In the genomic region with DNA sequence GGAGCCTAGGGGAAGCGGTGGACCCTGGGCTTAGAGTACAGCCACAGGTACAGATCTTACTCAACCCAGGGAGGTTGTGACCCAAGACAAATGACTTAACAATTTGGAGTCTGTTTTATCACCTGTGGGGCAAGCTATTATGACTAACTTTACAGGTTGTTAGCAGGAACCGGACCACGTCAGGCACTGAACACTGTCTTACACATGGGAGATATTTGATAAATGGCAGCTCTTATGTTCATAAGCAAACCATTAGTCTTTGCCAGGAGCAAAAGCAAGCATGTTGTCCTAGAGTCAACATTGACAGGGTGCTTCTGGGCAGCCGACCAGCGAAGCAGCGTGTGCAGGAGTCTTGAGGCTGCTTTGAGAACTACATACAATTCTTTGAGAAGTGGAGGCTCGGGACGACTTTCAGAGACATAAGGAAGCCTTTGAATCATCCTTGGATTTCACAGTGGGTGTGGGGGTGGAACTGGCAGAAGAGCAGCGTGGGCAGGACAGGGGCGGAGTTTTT, we compare ENCODE assay signal across 11 mouse cellular contexts. TPM values are rescaled to one million over a fixed set of nuclear protein-coding genes. Genes with fewer than 3 reads are reported as not detected.
DNase-seq lines count a peak whose midpoint lies in the region; ATAC-seq and TF ChIP-seq lines count a peak whose summit lies in the region.
"Had no signal": no experiment of that assay in that cellular context is flagged by ENCODE, and none has a peak within 500 bp of the region (broad histone marks: within the 10 kb centered on the region; RNA-seq: fewer than 3 reads in every experiment).

No protein-coding gene starts in this region.

- 78% methylated on average over 10 of the region's 10 CpGs for WGBS in midbrain, postnatal 0 days
- 86% methylated on average over 10 of the region's 10 CpGs for WGBS in midbrain, embryonic 14.5 days
- WGBS in lung, embryonic 16.5 days = 36% methylated on average over 10 of the region's 10 CpGs
- WGBS in stomach, postnatal 0 days = 28% methylated on average over 10 of the region's 10 CpGs
- WGBS in midbrain, embryonic 16.5 days = 84% methylated on average over 10 of the region's 10 CpGs
- 87% methylated on average over 10 of the region's 10 CpGs for WGBS in midbrain, embryonic 10.5 days

- ATAC-seq in midbrain, postnatal 0 days (ENCODE audit: low FRiP score) = no peak
- ATAC-seq in midbrain, embryonic 14.5 days (ENCODE audit: low FRiP score, low TSS enrichment) = no peak
- ATAC-seq in lung, embryonic 16.5 days (ENCODE audit: low read depth) = peak; percentile 41
- peak; percentile 92 for ATAC-seq in stomach, postnatal 0 days (ENCODE audit: low FRiP score, low TSS enrichment)
- ATAC-seq in midbrain, embryonic 16.5 days = no peak

- TF ChIP-seq CTCF in midbrain, postnatal 0 days (IDR thresholded peaks at IDR 0.05) = no peak
- 0 out of 2 replicates have a peak, but pooled peaks have one; percentile 22 for TF ChIP-seq CTCF in layer of hippocampus, adult 2 months (conservative IDR thresholded peaks at IDR 0.05)
- peak; percentile 44 for TF ChIP-seq CTCF in stomach, postnatal 0 days (IDR thresholded peaks at IDR 0.05; ENCODE audit: low read depth)

- no peaks in the 10 kb centered on the region for H3K9me3 ChIP-seq in midbrain, postnatal 0 days (ENCODE audit: low read length)
- H3K9me3 ChIP-seq in midbrain, embryonic 14.5 days (ENCODE audit: control insufficient read depth, low read length) = no peaks in the 10 kb centered on the region
- no peaks in the 10 kb centered on the region for H3K9me3 ChIP-seq in lung, embryonic 16.5 days (ENCODE audit: control insufficient read depth, low read length)
- no peaks in the 10 kb centered on the region for H3K9me3 ChIP-seq in stomach, postnatal 0 days (ENCODE audit: control insufficient read depth, low read length)
- H3K9me3 ChIP-seq in midbrain, embryonic 16.5 days (replicated peaks; ENCODE audit: control insufficient read depth, low read length, poor library complexity, severe bottlenecking) = no peaks in the 10 kb centered on the region
- no peaks in the 10 kb centered on the region for H3K9me3 ChIP-seq in midbrain, embryonic 10.5 days (replicated peaks)

- DNase-seq in midbrain, postnatal 0 days (ENCODE audit: low spot score) = peak; percentile 33
- DNase-seq in midbrain, embryonic 14.5 days = no peak
- DNase-seq in layer of hippocampus, adult 2 months (ENCODE audit: low spot score in 2 of 2) = peak; percentile 39 to 85
- peak; percentile 81 for DNase-seq in stomach, postnatal 0 days (ENCODE audit: low spot score)
- no peak for DNase-seq in embryo, embryonic 11 days
- DNase-seq in midbrain, embryonic 10.5 days (ENCODE audit: low spot score) = no peak
- DNase-seq: adrenal gland, postnatal 10 days; cerebellum, postnatal 36 days had no signal

- no peak overlapping the region for H3K9ac ChIP-seq in midbrain, postnatal 0 days (replicated peaks; ENCODE audit: low read length, poor library complexity, severe bottlenecking)
- H3K9ac ChIP-seq in midbrain, embryonic 14.5 days (replicated peaks; ENCODE audit: low read length) = no peak overlapping the region
- H3K9ac ChIP-seq in lung, embryonic 16.5 days (ENCODE audit: low read length) = peak overlapping the region; percentile 6; the same call in 1 of the 2 replicates
- H3K9ac ChIP-seq in stomach, postnatal 0 days (ENCODE audit: low read length) = no peak overlapping the region
- no peak overlapping the region for H3K9ac ChIP-seq in midbrain, embryonic 16.5 days (ENCODE audit: low read depth, low read length)

- no peak for TF ChIP-seq EP300 in stomach, postnatal 0 days (optimal IDR thresholded peaks at IDR 0.05)

- H3K4me3 ChIP-seq in midbrain, postnatal 0 days (ENCODE audit: low read depth, low read length) = no peak overlapping the region
- no peak overlapping the region for H3K4me3 ChIP-seq in midbrain, embryonic 14.5 days (replicated peaks; ENCODE audit: low read depth, low read length)
- H3K4me3 ChIP-seq in layer of hippocampus, adult 2 months = no peak overlapping the region
- H3K4me3 ChIP-seq in lung, embryonic 16.5 days (ENCODE audit: low read length) = no peak overlapping the region
- H3K4me3 ChIP-seq in stomach, postnatal 0 days (ENCODE audit: low read depth, low read length) = no peak overlapping the region
- H3K4me3 ChIP-seq in midbrain, embryonic 16.5 days (ENCODE audit: low read depth, low read length) = no peak overlapping the region
- no peak overlapping the region for H3K4me3 ChIP-seq in midbrain, embryonic 10.5 days
- H3K4me3 ChIP-seq: myocyte had no signal

- no peaks in the 10 kb centered on the region for H3K27me3 ChIP-seq in midbrain, postnatal 0 days (ENCODE audit: insufficient read depth, low read length)
- H3K27me3 ChIP-seq in midbrain, embryonic 14.5 days (ENCODE audit: control insufficient read depth, insufficient read depth, low read length) = no peaks in the 10 kb centered on the region
- H3K27me3 ChIP-seq in lung, embryonic 16.5 days (ENCODE audit: control insufficient read depth, insufficient read depth, low read depth, low read length) = no peaks in the 10 kb centered on the region
- H3K27me3 ChIP-seq in stomach, postnatal 0 days (ENCODE audit: control insufficient read depth, insufficient read depth, low read length) = no peaks in the 10 kb centered on the region
- H3K27me3 ChIP-seq in midbrain, embryonic 16.5 days (ENCODE audit: control insufficient read depth, insufficient read depth, low read depth, low read length) = no peaks in the 10 kb centered on the region
- no peaks in the 10 kb centered on the region for H3K27me3 ChIP-seq in midbrain, embryonic 10.5 days (ENCODE audit: low read depth, poor library complexity, severe bottlenecking)

- H3K27ac ChIP-seq in midbrain, postnatal 0 days (ENCODE audit: low read depth, low read length) = no peak overlapping the region
- H3K27ac ChIP-seq in midbrain, embryonic 14.5 days (replicated peaks; ENCODE audit: low read depth, low read length) = no peak overlapping the region
- 0 out of 2 replicates have a peak overlapping the region, but pooled peaks have one; percentile 3 for H3K27ac ChIP-seq in layer of hippocampus, adult 2 months
- H3K27ac ChIP-seq in lung, embryonic 16.5 days (ENCODE audit: low read length) = peak overlapping the region; percentile 61
- peak overlapping the region; percentile 82 for H3K27ac ChIP-seq in stomach, postnatal 0 days (replicated peaks)
- H3K27ac ChIP-seq in midbrain, embryonic 16.5 days (ENCODE audit: low read length) = no peak overlapping the region
- H3K27ac ChIP-seq in midbrain, embryonic 10.5 days (replicated peaks) = no peak overlapping the region

- H3K4me1 ChIP-seq in midbrain, postnatal 0 days (ENCODE audit: insufficient read depth, low read length) = peaks cover 3% of the 10 kb centered on the region; the same call in 1 of the 2 replicates
- H3K4me1 ChIP-seq in midbrain, embryonic 14.5 days (ENCODE audit: control insufficient read depth, insufficient read depth, low read length) = no peaks in the 10 kb centered on the region
- peaks cover 33% of the 10 kb centered on the region for H3K4me1 ChIP-seq in lung, embryonic 16.5 days (replicated peaks; ENCODE audit: control insufficient read depth, insufficient read depth, low read length)
- H3K4me1 ChIP-seq in stomach, postnatal 0 days (replicated peaks; ENCODE audit: control insufficient read depth, insufficient read depth) = peaks cover 11% of the 10 kb centered on the region
- H3K4me1 ChIP-seq in midbrain, embryonic 16.5 days (ENCODE audit: control insufficient read depth, insufficient read depth, low read length) = peaks cover 6% of the 10 kb centered on the region; the same call in 1 of the 2 replicates
- H3K4me1 ChIP-seq in midbrain, embryonic 10.5 days = peaks cover 34% of the 10 kb centered on the region

- H3K36me3 ChIP-seq in midbrain, postnatal 0 days (ENCODE audit: insufficient read depth, low read length) = no peaks in the 10 kb centered on the region
- H3K36me3 ChIP-seq in midbrain, embryonic 14.5 days (ENCODE audit: control insufficient read depth, insufficient read depth, low read length) = no peaks in the 10 kb centered on the region
- no peaks in the 10 kb centered on the region for H3K36me3 ChIP-seq in lung, embryonic 16.5 days (ENCODE audit: control insufficient read depth, insufficient read depth, low read length)
- no peaks in the 10 kb centered on the region for H3K36me3 ChIP-seq in stomach, postnatal 0 days (ENCODE audit: control insufficient read depth, insufficient read depth, low read length)
- H3K36me3 ChIP-seq in midbrain, embryonic 16.5 days (ENCODE audit: control insufficient read depth, insufficient read depth, low read length) = no peaks in the 10 kb centered on the region
- peaks cover 10% of the 10 kb centered on the region for H3K36me3 ChIP-seq in midbrain, embryonic 10.5 days

- no peak overlapping the region for H3K4me2 ChIP-seq in midbrain, postnatal 0 days (ENCODE audit: low read depth, low read length, poor library complexity, severe bottlenecking)
- H3K4me2 ChIP-seq in midbrain, embryonic 14.5 days (ENCODE audit: low read length) = no peak overlapping the region
- H3K4me2 ChIP-seq in lung, embryonic 16.5 days (ENCODE audit: low read depth, low read length) = no peak overlapping the region
- H3K4me2 ChIP-seq in stomach, postnatal 0 days (replicated peaks; ENCODE audit: low read depth) = no peak overlapping the region
- no peak overlapping the region for H3K4me2 ChIP-seq in midbrain, embryonic 16.5 days (ENCODE audit: low read length)

RNA-seq across cellular contexts. Expression of a gene that starts 33.6 kb away (rescaled TPM):
- 34.2 and 36.2 TPM in 2 replicates for total RNA-seq in midbrain, postnatal 0 days (2014; rRNA removed)
- 37.7 and 39.2 TPM in 2 replicates for polyA plus RNA-seq in midbrain, postnatal 0 days (2015; fragmentation: Nextera tagmentation; extraction: Ambion mirVana)
- 31.6 and 47.1 TPM in 2 replicates for polyA plus RNA-seq in midbrain, embryonic 14.5 days (2014; fragmentation: Nextera tagmentation; extraction: Ambion mirVana)
- total RNA-seq in layer of hippocampus, adult 2 months (2021) = 10 to 100 TPM; 87.9 to 88.2 TPM
- 45.6 and 46.8 TPM in 2 replicates for polyA plus RNA-seq in lung, embryonic 16.5 days (2015; fragmentation: Nextera tagmentation; extraction: Ambion mirVana)
- polyA plus RNA-seq in stomach, postnatal 0 days (2015; fragmentation: Nextera tagmentation; extraction: Ambion mirVana) = 37.2 and 37.7 TPM in 2 replicates
- polyA plus RNA-seq in midbrain, embryonic 16.5 days (2015; fragmentation: Nextera tagmentation; extraction: Ambion mirVana) = 40.7 and 45.0 TPM in 2 replicates
- 33.3 and 35.4 TPM in 2 replicates for polyA plus RNA-seq in midbrain, embryonic 10.5 days (2016; fragmentation: Nextera tagmentation; extraction: Ambion mirVana)

RNA-seq across cellular contexts. Expression of a gene that starts 52.1 kb away (rescaled TPM):
- 4.4 and 4.5 TPM in 2 replicates for total RNA-seq in midbrain, postnatal 0 days (2014; rRNA removed)
- 6.8 and 7.5 TPM in 2 replicates for polyA plus RNA-seq in midbrain, postnatal 0 days (2015; fragmentation: Nextera tagmentation; extraction: Ambion mirVana)
- polyA plus RNA-seq in midbrain, embryonic 14.5 days (2014; fragmentation: Nextera tagmentation; extraction: Ambion mirVana) = 4.2 and 5.1 TPM in 2 replicates
- 10 to 100 TPM; 54.3 to 58.3 TPM for total RNA-seq in layer of hippocampus, adult 2 months (2021)
- 18.6 and 20.1 TPM in 2 replicates for polyA plus RNA-seq in lung, embryonic 16.5 days (2015; fragmentation: Nextera tagmentation; extraction: Ambion mirVana)
- 54.1 TPM in 2 replicates for polyA plus RNA-seq in stomach, postnatal 0 days (2015; fragmentation: Nextera tagmentation; extraction: Ambion mirVana)
- polyA plus RNA-seq in midbrain, embryonic 16.5 days (2015; fragmentation: Nextera tagmentation; extraction: Ambion mirVana) = 5.9 and 6.3 TPM in 2 replicates
- 8.2 and 8.4 TPM in 2 replicates for polyA plus RNA-seq in midbrain, embryonic 10.5 days (2016; fragmentation: Nextera tagmentation; extraction: Ambion mirVana)

RNA-seq across cellular contexts. Expression of a gene that starts 52.2 kb away (rescaled TPM):
- 12.5 and 18.3 TPM in 2 replicates for total RNA-seq in midbrain, postnatal 0 days (2014; rRNA removed)
- polyA plus RNA-seq in midbrain, postnatal 0 days (2015; fragmentation: Nextera tagmentation; extraction: Ambion mirVana) = 16.0 and 17.9 TPM in 2 replicates
- 13.5 and 19.8 TPM in 2 replicates for polyA plus RNA-seq in midbrain, embryonic 14.5 days (2014; fragmentation: Nextera tagmentation; extraction: Ambion mirVana)
- total RNA-seq in layer of hippocampus, adult 2 months (2021) = 10 to 100 TPM; 25.4 to 25.8 TPM
- polyA plus RNA-seq in lung, embryonic 16.5 days (2015; fragmentation: Nextera tagmentation; extraction: Ambion mirVana) = 17.5 and 20.0 TPM in 2 replicates
- polyA plus RNA-seq in stomach, postnatal 0 days (2015; fragmentation: Nextera tagmentation; extraction: Ambion mirVana) = 13.3 and 15.8 TPM in 2 replicates
- polyA plus RNA-seq in midbrain, embryonic 16.5 days (2015; fragmentation: Nextera tagmentation; extraction: Ambion mirVana) = 17.3 and 17.8 TPM in 2 replicates
- polyA plus RNA-seq in midbrain, embryonic 10.5 days (2016; fragmentation: Nextera tagmentation; extraction: Ambion mirVana) = 14.2 and 15.5 TPM in 2 replicates

Comparison
In these comparisons a context has a peak if more than half of its experiments do, and no peak if none do; other contexts are left out.
1. DNase-seq: peak in midbrain, postnatal 0 days (single experiment), layer of hippocampus, adult 2 months (2 of 2) and stomach, postnatal 0 days (single experiment); none in midbrain, embryonic 14.5 days (single experiment), embryo, embryonic 11 days (single experiment) and midbrain, embryonic 10.5 days (single experiment).
2. ATAC-seq: peak in lung, embryonic 16.5 days (single experiment) and stomach, postnatal 0 days (single experiment); none in midbrain, postnatal 0 days (single experiment), midbrain, embryonic 14.5 days (single experiment) and midbrain, embryonic 16.5 days (single experiment).
3. H3K27ac ChIP-seq: peak in layer of hippocampus, adult 2 months (single experiment), lung, embryonic 16.5 days (single experiment) and stomach, postnatal 0 days (single experiment); none in midbrain, postnatal 0 days (single experiment), midbrain, embryonic 14.5 days (single experiment), midbrain, embryonic 16.5 days (single experiment) and midbrain, embryonic 10.5 days (single experiment).